Mouse (Mus musculus) ES-CJ7 (cell line): ENCODE measurements around the gene Map7.

ENCODE experiments used
- DNase-seq: peaks from one replicate; pipeline ENCODE4 v3.0.0; 2011; ENCODE audit warnings: low read depth, low spot score

Gene Map7

DNA sequence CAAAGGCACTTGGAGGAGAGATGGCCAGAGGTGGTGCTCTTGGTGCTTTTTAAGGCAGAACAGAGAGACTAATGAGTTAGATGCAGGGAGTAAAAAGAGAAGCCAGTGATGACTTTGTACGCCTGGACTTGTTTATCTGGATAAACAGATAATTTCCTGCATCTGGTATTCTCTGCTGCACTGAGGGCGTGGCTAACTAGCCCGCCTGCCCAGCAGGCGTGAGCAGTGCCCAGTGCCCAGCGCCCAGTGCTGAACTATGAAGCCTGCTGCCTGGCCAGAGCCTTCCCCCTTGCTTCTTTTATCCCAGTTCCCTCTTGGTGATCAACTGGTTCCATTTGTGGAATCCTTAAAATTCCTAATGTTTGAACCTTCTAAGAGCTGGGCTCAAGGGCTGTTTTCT lies 81.8 kb downstream of the Map7 start:
- no peak for DNase-seq

DNA sequence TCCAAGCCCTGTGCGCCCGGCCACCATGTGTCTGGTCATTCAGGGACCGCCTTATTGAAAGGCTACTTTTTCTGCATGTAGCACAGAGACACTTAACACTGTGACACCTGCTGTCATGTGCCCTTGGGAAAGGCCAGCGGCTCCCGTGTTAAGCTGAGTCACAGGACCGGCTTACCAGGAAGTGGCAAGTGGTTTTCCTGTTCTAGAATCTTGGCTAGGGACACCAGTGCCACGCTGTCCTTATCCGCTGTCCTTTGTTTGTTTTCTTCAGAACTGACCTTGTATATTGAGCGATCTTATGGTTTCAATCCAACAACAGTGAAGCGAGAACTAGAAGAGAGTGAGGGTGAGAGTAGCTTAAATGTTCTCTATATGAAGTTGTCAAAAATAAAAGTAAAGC lies 85.2 kb downstream of the Map7 start:
- DNase-seq = no peak

DNA sequence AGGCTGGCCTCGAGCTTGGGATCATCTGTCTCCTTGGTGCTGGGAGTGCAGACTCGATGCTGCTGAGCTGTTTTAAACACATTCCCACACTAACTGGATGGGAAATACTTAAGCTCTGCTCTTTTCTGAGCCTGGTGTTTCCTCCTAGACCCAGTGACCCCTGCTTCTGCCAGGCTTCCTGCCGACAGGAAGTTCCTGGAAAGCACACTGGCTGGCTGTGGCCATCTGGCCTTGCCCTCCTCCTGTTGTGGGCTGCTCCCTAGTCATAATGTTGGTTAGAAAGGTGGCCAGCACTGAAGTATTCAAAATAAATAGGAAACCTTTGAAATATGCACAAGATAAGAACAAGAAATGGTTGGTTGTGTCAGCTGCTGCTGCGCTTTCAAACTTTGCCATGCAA lies 86.2 kb downstream of the Map7 start:
- no peak for DNase-seq

DNA sequence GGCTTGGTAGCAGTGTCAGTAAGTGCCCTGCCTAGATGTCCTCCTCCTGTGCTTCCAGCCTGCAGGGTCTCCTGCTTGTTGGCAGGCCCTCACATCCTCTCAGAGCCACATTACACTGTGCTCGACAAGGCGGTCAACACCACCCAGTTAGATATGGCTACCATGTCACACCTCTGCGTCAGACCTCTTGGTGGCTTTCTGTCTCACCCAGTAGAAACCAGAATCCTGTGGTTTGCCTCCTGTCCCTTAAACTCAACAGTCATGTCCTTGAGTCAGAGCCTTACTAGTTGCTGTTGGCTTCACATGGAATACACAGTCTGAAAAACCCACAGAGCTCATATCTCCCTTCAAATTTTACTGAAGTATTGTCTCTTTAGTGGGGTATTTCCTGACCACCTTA lies 87.4 kb downstream of the Map7 start:
- DNase-seq = no peak

DNA sequence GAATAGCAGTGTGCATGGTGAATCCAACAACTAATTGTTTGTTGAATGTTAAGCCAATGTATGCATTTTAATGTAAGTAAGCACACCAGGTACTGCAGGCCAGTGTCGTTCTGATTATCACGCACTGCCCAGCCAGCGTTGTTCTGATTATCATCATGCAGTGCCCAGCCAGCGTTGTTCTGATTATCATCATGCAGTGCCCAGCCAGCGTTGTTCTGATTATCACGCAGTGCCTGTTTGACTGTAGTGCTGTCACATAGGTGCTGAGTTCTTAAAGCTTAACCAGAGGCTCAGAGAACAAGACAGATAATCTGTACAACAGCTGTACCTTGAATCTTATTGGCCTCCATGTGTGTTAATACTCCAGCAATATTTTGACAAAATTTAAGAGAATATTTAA lies 88.0 kb downstream of the Map7 start:
- DNase-seq = no peak

DNA sequence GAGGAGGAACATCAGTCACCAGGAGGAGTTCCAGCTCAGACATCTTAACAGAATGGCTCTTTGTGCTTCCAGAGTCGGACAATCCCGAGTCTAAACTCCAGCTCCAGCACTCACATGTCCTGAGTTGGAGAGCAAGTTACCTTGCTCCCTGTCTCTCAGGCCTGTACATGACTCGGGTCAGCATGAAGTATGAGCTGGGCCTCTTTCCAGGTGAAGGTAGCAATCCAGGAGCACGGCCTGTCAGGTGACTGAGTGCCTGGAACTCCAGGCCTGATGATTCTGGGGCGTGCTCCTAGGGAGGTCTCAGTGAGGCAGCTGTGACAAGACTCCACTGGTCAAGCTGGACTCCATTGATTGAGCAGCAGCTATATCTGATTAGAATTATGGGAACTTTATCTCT lies 90.0 kb downstream of the Map7 start:
- no peak for DNase-seq

DNA sequence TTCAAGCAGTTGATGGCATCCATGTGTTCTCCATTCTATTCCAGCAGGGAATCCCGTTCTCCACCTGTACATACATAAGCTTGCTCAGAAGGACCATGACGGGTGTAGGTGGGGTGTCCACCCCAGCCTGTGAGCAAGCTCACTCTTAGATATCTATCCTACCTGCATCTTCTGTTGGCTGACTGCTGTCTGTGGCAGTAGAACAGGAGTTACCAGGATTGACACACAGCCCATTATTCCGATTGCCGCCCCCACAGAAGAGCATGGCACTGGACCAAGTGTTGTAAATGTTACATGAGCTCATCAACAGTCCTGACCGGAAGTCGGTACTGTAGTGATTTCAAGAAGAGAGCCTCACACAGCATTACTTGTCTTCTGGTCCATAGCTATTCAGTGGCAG lies 92.6 kb downstream of the Map7 start:
- DNase-seq = no peak

DNA sequence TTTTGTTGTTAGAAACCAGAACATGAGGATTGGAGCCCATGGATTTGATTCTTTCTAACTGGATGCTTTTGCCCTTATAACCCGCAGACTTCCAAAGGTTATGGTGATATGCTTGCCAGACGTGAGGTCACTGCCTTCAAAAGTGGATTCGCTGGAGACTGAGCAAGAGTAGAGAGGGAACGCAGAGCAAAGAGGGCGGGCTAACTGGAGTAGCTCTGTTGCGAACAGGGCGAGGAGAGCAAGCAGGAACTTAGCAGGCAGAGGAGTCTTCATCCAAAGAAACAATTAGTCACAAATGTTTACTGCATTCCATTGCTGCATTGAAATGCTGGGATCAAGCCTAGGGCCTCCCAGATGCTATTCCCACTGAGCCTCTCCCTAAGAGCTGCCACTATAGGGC lies 95.0 kb downstream of the Map7 start:
- DNase-seq = no peak

DNA sequence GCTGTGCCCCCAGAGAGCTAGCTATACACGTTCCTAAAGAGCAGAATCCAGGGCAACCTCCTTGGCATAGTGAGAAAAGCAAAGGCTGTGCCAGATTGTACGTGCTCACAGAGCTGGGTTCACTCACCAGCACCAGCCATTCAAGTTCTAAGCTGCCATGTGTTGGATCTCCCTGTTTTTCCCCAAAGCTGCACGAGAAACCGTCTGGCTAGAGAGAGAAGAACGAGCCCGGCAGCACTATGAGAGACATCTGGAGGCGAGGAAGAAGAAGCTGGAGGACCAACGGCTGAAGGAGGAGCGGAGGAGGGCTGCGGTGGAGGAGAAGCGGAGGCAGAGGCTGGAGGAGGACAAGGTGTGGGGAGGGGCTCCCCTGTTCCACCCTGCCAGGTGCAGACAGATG lies 96.8 kb downstream of the Map7 start:
- no peak for DNase-seq

DNA sequence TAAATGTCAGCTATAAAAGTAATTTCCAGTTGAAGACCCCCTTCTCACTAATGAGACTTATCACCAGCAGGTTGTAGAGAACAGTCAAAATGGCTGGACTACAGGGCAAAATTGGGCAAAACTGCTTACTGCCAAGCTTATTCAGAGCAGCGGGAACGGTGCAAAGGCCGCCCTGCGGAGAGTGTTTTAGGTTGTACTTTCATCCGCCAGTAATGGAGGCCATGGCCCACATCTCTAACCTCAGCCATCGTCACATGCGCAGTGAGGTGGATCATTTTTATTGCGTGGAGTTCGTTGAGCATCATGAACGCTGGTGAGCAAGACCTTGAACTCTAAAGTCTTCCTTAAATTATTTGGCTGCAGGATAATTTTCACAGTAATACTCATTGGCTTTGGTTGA lies 100.8 kb downstream of the Map7 start:
- DNase-seq = no peak

DNA sequence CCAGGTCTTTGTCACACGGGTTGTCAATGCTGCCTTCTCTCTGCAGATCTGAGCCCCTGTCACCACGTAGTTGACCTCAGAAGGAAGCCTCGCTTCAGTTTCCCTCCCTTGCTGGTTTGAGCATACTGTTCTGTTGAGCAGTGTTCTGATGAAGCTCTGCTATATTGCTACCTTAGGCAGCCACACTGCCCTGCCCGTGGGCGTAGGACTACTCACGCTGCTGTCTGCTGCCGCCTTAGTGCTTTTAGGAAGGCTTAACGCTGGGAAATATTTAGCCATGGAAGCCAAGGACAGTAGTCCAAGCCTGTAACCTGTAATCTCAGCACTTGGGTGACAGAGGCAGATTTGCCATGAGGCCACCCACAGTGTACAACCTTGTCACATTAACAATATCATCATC lies 107.3 kb downstream of the Map7 start:
- no peak for DNase-seq

DNA sequence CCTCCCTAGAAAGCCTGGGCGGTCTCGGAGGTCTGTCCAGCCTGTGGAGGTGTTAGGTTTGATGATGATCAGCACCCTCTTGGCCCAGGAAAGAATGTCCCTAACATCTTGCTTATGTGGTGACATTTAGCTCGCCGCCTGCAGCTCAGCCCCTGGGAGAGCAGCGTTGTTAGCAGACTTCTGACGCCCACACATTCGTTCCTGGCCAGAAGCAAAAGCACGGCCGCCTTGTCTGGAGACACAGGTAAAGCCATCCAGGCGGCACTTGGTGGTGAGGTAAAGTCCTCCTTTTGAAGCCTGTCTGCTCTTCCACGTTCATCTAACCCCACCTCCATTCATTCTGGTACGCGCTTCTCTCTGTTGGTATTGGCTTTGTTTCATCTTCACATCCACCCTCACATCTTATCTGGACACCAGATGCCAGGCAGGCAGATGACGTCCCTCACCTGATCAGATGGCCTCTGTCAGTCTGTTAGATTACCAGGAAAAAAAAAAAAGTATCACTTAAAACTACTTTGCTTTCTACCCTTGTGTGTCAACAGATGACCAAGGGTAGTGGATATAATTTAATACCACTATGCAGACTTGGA lies 108.9 kb downstream of the Map7 start:
- no peak for DNase-seq

DNA sequence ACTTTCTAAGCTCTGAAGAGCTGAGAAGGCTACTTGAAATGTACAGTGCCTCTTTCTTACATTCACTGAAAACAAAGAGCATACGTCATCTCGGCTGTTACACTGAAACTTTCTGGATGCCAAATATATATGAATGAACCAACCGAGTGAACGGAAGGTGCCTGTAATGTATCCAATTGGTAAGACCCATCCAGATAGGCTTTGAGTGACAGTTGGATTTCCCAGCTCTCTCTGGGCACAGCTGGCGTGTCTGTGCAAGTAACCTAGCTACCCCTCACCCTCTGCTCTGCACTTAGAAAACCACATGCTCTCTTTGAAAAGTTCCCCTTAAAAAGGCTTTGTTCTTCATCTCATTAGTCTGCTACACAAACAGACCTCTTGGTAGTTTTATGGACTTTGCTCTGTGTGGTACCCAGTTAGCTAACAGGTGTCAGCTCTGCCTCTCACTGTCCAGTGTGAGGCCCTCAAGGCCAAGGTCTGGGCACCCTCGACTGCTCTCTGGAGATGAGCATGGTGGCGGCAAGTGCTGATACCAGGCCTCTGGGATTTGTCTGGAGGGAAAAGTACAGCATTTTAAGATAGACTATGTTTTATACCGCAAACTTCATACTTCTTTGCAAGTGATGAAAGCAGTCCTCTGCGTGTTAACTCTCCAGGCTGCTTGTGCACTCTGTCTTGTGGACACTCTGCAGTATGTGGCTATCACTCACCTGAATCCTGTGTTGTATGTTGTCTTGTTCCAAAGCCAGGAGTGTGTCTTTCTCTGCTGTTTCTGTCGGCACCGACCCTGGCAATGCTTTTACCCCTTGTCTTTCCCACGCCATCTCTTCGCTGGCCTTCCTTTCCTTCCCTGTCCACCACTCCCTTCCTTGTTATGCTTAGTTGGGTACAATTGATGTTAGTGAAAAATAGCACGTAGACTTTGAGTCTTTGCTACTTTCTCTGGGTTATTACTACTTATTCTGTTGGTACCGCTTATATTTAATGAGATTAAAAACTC lies 109.8 kb downstream of the Map7 start:
- DNase-seq = no peak

DNA sequence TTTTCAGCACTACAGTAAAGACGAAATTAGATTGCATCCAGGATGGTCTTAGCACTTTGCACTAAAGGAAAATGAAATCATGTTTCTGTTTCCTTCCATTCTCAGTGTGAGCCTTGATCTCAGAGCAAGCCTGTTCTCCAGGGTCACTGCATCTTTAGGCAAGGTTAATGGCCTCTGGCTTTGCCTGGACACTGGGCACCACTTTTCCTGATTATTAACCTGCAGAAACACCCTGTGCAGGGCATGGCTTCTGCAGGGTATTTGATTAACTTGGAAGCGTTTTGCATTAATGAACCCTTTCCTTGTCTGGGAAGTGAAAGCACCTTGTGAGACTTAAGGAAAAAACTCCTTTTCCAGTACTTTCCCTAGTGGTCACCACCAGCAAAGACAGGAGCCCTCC lies 111.2 kb downstream of the Map7 start:
- DNase-seq = no peak

DNA sequence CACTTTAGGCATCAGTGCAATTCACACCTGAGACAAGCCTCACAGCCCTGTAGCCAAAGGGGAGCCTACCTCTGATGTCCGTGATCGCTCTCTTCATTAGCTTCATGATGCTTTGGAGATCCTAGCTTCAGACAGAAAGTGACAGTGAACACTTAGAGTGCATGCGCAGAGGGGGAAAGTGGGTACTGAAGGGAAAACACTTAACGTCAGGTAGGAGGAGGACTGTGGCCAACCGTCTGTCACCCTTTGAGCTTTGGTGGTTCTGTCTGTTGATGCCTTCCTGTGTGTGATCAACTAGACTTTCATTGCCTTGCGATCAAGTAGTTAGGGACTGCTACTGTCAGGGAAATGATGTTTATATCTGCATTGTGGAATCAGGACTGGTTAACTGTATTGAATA lies 114.6 kb downstream of the Map7 start:
- no peak for DNase-seq

DNA sequence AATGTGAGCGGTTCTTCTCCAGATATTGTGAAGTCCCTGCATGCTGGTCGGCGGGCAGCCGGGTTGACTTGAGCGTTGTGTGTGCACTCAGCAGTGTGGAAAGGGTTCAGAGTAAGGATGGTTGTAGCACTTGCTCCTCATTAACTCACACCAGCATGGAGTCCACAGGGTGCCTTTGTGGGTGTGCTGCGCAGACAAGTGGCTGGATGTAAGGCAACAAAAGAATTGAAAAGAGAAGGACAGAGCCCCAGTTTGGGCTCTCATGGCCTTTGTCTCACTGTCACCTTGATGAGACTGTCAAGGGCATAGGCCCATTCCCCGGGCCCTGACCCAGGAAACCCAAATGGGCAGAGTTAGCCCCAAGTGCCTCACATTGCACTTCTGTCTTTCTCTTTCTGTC lies 116.2 kb downstream of the Map7 start:
- DNase-seq = peak; percentile 67

DNA sequence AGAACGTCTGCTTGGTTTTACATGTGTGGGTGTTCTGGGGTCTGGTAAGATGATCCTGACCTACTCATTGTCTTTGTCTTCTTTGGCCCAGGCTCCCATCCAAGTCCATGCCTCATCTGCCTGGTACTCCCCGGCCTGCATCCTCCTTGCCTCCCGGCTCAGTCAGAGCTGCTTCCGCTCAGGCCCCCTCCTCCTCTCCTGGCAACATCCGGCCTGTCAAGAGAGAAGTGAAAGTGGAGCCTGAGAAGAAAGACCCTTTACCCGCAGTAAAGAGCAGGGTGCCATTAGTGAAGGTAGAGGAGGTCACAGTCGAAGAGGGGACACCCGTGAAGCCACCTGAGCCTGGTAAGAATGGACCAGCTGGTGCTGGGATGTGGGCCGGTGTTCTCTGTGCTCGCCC lies 118.8 kb downstream of the Map7 start:
- DNase-seq = no peak

DNA sequence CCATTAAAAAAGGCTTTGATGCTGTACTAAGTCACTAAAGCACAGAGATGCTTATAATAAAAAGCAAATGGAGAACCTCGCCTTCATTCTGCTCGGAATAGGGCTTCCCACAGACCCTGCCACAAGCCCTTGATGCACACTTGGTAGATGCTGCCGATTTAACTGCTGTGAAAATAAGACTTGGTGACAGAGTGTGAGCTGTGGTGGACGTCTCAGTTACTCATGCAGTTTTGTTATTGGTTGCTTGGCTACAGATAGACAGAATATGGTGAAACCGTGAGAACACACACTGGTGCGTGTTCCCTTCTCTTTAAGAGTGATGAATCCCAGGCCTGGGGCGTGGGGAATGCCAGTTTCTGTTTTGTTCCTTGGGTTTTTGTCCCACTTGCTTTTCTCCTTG lies 120.7 kb downstream of the Map7 start:
- no peak for DNase-seq

DNA sequence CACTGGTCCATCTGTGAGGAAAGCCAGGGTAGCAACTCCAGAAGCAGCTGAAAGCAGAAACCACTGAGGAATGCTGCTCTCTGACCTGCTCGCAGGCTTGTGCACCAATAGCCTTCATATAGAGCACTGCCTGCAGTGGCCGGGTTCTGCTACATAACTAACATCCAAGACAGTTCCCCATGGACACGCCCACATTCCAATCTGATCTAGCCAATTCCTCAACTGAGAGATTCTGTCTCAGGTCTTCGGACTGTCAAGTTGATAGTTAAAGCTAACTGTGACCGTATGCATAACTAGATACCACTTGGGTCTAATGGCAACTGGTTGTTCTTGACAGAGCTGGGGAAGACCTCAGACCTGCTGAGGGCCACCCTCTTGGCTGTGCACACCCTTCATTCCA lies 124.1 kb downstream of the Map7 start:
- no peak for DNase-seq

DNA sequence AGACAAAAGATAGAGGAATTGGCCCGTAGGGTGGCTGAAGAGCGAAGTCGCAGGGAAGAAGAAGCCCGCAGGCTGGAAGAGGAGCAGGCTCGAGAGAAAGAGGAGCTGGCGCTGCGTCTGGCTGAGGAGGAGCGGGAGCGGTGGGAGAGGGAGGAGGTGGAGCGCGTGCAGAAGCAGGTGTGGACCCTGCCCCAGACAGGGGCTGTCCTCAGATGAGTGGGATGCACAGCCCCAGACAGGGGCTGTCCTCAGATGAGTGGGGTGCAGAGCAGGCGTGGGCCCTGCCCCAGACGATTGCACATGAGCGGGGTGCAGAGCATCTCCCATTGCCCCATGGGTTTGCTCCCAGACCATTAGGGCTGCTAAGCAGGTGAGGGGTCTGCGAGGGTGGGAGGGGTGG lies 125.0 kb downstream of the Map7 start:
- DNase-seq = no peak

DNA sequence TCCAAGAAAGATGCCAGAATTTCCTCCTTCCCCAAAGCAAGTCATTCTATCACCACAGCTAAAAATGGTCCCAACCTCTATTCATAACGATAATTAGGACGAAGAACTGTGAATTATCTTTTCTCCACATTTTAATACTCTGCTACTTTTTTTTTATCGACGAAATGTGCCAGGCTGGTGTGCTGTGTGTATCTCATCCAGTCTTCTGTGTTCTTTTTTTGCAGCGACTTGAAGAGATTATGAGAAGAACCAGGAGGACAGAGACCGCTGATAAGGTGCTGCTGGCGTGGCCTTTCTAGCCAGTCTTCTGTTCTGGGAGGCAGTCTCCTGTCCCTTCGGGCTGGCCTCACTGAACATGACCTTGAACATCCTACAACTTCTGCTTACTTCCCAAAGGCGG lies 125.8 kb downstream of the Map7 start:
- DNase-seq = no peak

DNA sequence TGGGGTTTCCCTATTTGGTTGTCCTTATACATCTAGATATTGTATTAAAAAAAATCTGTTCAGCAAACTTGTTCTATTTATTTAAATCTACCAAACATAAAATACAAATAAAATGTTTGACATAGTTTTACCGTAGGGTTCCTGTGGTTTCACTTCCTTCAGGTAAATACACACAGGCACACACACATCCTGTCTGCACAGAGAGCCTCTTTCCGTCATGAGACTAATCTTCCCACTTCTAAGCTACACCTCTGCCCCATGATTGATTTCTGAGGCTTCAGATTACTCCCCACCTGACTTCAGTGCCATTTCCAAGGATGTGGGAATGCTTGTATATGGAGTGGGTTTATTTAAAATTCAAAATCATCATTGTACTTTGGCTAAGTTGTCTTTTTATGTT lies 133.2 kb downstream of the Map7 start:
- DNase-seq = no peak

DNA sequence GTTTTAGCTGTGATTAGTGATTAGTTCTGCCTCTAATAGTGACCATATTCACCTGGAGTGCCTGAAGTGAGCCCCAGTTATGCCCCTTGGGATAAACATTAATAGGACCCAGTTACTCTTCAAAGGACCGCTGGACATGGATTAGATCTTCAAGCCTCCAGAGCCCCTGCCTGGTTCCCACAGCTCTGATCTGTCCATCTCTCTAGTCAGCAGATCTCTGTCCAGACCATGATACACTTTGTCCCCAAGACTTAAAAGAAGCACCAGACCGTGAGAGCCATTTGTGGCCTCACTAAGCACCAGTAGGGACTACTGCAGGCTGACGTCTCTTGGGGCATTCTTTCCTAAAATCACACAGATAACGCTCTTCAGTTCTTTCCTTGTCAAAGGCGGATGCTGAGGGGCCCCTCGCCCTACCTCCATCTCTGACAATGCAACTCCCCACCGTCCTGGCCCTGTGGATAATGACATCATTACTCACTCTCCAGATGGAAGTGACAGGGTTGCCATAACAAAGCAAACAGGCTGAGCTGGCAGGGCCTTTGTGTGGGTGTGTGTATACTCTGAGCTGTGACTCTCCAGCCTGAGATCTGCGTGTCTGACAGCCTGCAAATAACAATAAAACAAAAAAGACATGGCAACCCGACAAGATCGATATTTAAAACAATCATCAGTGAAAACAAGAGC lies 137.2 kb downstream of the Map7 start:
- DNase-seq = no peak
